Mouse (Mus musculus) forebrain, embryonic 14.5 days (tissue): ENCODE results near the gene Scgb2b2. TPM values are rescaled to one million over a fixed set of nuclear protein-coding genes. Genes with fewer than 3 reads are reported as not detected.

ENCODE experiments used
- ATAC-seq: fragments of 200-750 bp; cut with Nextera tagmentation; 2 replicates; pipeline ENCODE4 v1.8.0; 2017; ENCODE audit warnings: mild to moderate bottlenecking, moderate library complexity
- DNase-seq: peaks from one replicate; pipeline ENCODE4 v3.0.0-alpha.2; 2015; ENCODE audit warnings: low spot score
- H3K27ac ChIP-seq: fragments of 300-500 bp; sonication (generic); 2 replicates; pipeline ENCODE4 v1.5.1; 2014; ENCODE audit warnings: low read depth, mild to moderate bottlenecking, control low read depth, low read length, moderate library complexity
- H3K27me3 ChIP-seq: fragments of 300-500 bp; sonication (generic); replicated peaks from 2 replicates; pipeline ENCODE4 v1.6.1; 2014; ENCODE audit warnings: low read length, control low read depth, mixed read lengths; ENCODE audit not compliant: control insufficient read depth, insufficient read depth
- H3K36me3 ChIP-seq: fragments of 300-500 bp; sonication (generic); 2 replicates; pipeline ENCODE4 v1.6.1; 2014; ENCODE audit warnings: low read length, control low read depth; ENCODE audit not compliant: control insufficient read depth, insufficient read depth
- H3K4me1 ChIP-seq: fragments of 300-500 bp; sonication (generic); 2 replicates; pipeline ENCODE4 v1.6.1; 2014; ENCODE audit warnings: antibody characterized with exemption, low read length, control low read depth; ENCODE audit not compliant: control insufficient read depth, insufficient read depth
- H3K4me2 ChIP-seq: fragments of 300-500 bp; sonication (generic); 2 replicates; pipeline ENCODE4 v1.6.1; 2014; ENCODE audit warnings: mild to moderate bottlenecking, control low read depth, low read length
- H3K4me3 ChIP-seq: fragments of 300-500 bp; sonication (generic); 2 replicates; pipeline ENCODE4 v1.5.1; 2014; ENCODE audit warnings: low read depth, low read length, control low read depth
- H3K9ac ChIP-seq: fragments of 300-500 bp; sonication (generic); 2 replicates; pipeline ENCODE4 v1.6.1; 2014; ENCODE audit warnings: mild to moderate bottlenecking, low read length, control low read depth, moderate library complexity
- H3K9me3 ChIP-seq: fragments of 300-500 bp; sonication (generic); replicated peaks from 2 replicates; pipeline ENCODE4 v1.6.1; 2016; ENCODE audit warnings: low read length, control low read depth, mixed read lengths; ENCODE audit not compliant: control insufficient read depth
- WGBS: fragments of 180-500 bp; shearing (Covaris S2); extraction: QIAGEN DNeasy Blood & Tissue Kit; methylation state at CpG from one replicate; pipeline ENCODE4 v1.1.7; 2014; 5-methylcytosine and 5-hydroxymethylcytosine counted together
- polyA plus RNA-seq: library from polyadenylated mRNA; unstranded; fragments of >200 nt; fragmentation: Nextera tagmentation; extraction: Ambion mirVana; gene quantifications from 2 replicates; pipeline ENCODE4 v1.2.1, GENCODE M21; 2014

Gene Scgb2b2
- polyA plus RNA-seq, result not detected in 2 replicates

DNA sequence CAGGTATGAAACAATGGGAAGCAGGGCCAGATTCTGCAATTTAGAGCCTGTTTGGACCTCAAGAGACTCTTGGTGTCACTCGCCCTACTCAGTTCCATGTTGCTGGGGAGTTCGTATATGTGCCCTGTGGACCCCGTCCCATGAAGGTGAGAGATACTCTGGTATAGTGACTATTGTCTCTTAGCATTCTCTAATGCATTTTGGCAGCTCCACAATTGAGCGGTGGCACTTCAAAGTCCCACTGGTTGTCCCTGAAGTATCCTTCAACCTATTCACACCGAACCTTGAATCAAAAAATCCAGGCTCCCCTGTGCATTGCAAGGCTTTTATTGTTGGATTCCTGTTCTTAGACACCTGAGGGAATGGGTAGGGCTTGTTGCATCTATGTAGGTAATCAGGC is at the start of gene Scgb2b2:
Gene Scgb2b2, plus strand, starts transcription at position 301 of the 400 bp plus-strand sequence.
- no peak within 1 kb of the TSS for H3K27ac ChIP-seq
- ATAC-seq (no peak), DNase-seq (no peak)
- no peak within 1 kb of the TSS for H3K4me2 ChIP-seq
- H3K4me3 ChIP-seq, result no peak within 1 kb of the TSS
- no peak within 1 kb of the TSS for H3K9ac ChIP-seq
- no peaks in the 10 kb centered on the region for H3K4me1 ChIP-seq
- H3K9me3 ChIP-seq, result peaks cover 9% of the 10 kb centered on the region; the same call in 1 of the 2 replicates
- WGBS, result 86% methylated on average over 5 of the region's 5 CpGs
- no peaks in the 10 kb centered on the region for H3K27me3 ChIP-seq
- no peaks in the 10 kb centered on the region for H3K36me3 ChIP-seq

DNA sequence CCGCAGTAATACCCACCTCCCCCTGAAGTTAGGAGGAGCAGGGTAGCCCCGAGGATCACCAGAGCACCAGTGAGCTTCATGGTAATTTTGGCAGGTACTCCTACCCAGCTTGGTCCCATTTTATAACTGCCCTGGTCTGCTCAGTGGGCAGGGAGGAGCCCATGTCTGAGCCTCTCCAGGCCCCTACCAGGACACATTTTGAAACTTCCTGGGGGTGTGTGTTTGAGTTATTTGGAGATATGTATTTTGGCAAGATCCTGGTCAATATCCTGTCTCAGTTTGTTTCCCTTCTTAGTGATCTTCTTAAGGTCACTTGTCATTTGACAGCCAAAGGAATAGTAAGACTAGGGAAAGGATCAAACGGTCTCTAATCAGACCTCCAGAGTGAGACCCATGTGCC is 1.4 kb downstream of the Scgb2b2 start, which contains the start of gene Scgb1b2:
Gene Scgb1b2, minus strand, starts transcription at position 101 of the 400 bp plus-strand sequence.
- WGBS, result 80% methylated on average over 3 of the region's 3 CpGs
- no peak for ATAC-seq

More for the DNA sequence above, 1.4 kb downstream of the Scgb2b2 start, which contains the start of gene Scgb1b2:
- Histone ChIP-seq H3K4me1 (no peaks in the 10 kb centered on the region), H3K9ac (no peak within 1 kb of the TSS), H3K4me2 (no peak within 1 kb of the TSS), H3K27ac (no peak within 1 kb of the TSS), H3K4me3 (no peak within 1 kb of the TSS), H3K27me3 (no peaks in the 10 kb centered on the region), H3K36me3 (no peaks in the 10 kb centered on the region), H3K9me3 (peaks cover 9% of the 10 kb centered on the region; the same call in 1 of the 2 replicates)
- DNase-seq, result no peak

Other genes starting within 250 kb of the Scgb2b2 start
- gene Fxyd5, start 248.0 kb upstream of the Scgb2b2 start, polyA plus RNA-seq, result 17.2 and 18.4 TPM in 2 replicates
- 46.8 and 67.8 TPM in 2 replicates for gene Fxyd7, start 239.0 kb upstream of the Scgb2b2 start, polyA plus RNA-seq
- 9.4 and 12.3 TPM in 2 replicates for gene Fxyd1, start 233.3 kb upstream of the Scgb2b2 start, polyA plus RNA-seq
- gene Lgi4, start 231.2 kb upstream of the Scgb2b2 start, polyA plus RNA-seq, result 0.08 and 0.15 TPM in 2 replicates
- gene Fxyd3, start 213.8 kb upstream of the Scgb2b2 start, polyA plus RNA-seq, result not detected in 2 replicates
- gene Hpn, start 175.2 kb upstream of the Scgb2b2 start, polyA plus RNA-seq, result not detected in 2 replicates
- 2.8 and 4.4 TPM in 2 replicates for gene Scn1b, start 163.5 kb upstream of the Scgb2b2 start, polyA plus RNA-seq
- gene Gramd1a, start 134.6 kb upstream of the Scgb2b2 start, polyA plus RNA-seq, result 150 and 200 TPM in 2 replicates
- gene Scgb1b2, start 1.3 kb downstream of the Scgb2b2 start, polyA plus RNA-seq, result not detected in 2 replicates
- not detected in 2 replicates for gene Scgb2b3, start 71.6 kb downstream of the Scgb2b2 start, polyA plus RNA-seq
- not detected in 2 replicates for gene Scgb1b3, start 85.1 kb downstream of the Scgb2b2 start, polyA plus RNA-seq